Mouse (Mus musculus) small intestine, adult 2 months (tissue): ENCODE measurements around the gene Nhlrc4. TPM values are rescaled to one million over a fixed set of nuclear protein-coding genes. Genes with fewer than 3 reads are reported as not detected.

ENCODE experiments used
- H3K27ac ChIP-seq: fragments of 200-500 bp; 2 replicates; pipeline ENCODE4 v1.5.1; 2012; ENCODE audit warnings: low read depth, low read length, control low read depth, inconsistent platforms; ENCODE audit not compliant: insufficient read depth
- H3K27me3 ChIP-seq: fragments of 200-500 bp; 2 replicates; pipeline ENCODE4 v1.6.1; 2012; ENCODE audit warnings: mild to moderate bottlenecking, moderate library complexity, low read length, inconsistent platforms; ENCODE audit not compliant: control insufficient read depth, insufficient read depth
- H3K36me3 ChIP-seq: fragments of 200-500 bp; 2 replicates; pipeline ENCODE4 v1.6.1; 2012; ENCODE audit warnings: mild to moderate bottlenecking, low read length, control low read depth, inconsistent platforms; ENCODE audit not compliant: control insufficient read depth, insufficient read depth
- H3K4me1 ChIP-seq: fragments of 200-500 bp; 2 replicates; pipeline ENCODE4 v1.6.1; 2012; ENCODE audit warnings: low read length, inconsistent platforms, mixed read lengths; ENCODE audit not compliant: control insufficient read depth, insufficient read depth, insufficient read length
- H3K4me3 ChIP-seq: fragments of 200-500 bp; 2 replicates; pipeline ENCODE4 v1.5.1; 2012; ENCODE audit warnings: low read depth, mild to moderate bottlenecking, control low read depth, inconsistent platforms, low read length, moderate library complexity
- CTCF ChIP-seq: fragments of 200-500 bp; IDR thresholded peaks from 2 replicates; pipeline ENCODE4 v1.5.1; 2012; ENCODE audit warnings: low read depth, mild to moderate bottlenecking, control low read depth, inconsistent platforms, low read length, moderate library complexity, mixed read lengths; ENCODE audit not compliant: insufficient replicate concordance, insufficient read length; ENCODE audit errors: extremely low read depth
- POLR2A ChIP-seq: fragments of 200-500 bp; IDR thresholded peaks from 2 replicates; pipeline ENCODE4 v1.6.1; 2012; ENCODE audit warnings: low read depth, mild to moderate bottlenecking, control low read depth, inconsistent platforms, low read length, moderate library complexity
- WGBS: fragments of 180-500 bp; shearing (Covaris S2); methylation state at CpG from one replicate; pipeline ENCODE4 v1.1.7; 2018; 5-methylcytosine and 5-hydroxymethylcytosine counted together
- polyA plus RNA-seq: library from polyadenylated mRNA; depleted of rRNA; stranded (reverse); fragments of >200 nt; gene quantifications from 2 replicates; pipeline ENCODE4 v1.2.3, GENCODE M21; 2012

The Nhlrc4 gene
- polyA plus RNA-seq, 1 experiment: not detected

DNA sequence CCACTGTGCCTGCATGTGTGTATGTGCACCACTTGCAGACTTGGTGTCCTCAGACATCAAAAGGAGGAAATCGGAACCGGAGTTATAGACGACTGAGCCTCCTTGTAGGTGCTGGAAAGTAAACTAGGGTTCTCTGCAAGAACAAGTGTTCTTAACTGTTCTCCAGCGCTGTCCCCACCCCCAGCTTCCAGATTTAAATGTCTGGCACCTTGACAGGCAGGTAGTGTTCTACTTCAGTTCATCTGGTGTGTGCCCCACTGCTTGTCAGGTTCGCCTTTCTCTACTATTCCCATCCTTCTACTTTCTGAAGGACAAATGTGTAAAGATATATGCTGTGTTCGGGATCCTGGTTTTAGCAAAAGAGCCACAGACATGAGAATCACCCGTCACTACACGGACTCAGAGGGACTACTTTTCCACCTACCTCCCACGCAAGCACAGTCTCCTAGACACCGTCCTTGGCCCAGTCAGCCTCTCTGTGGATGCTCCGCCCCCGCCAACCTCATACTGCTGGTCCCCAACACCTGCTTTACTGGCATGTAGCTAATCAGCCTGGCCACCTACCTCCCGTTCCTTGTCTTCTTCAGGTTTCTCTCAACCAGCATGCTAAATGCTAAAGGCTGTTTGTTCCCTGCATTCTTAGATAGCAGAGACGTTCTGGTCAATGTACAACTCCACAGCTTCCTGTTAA, 31.4 kb downstream of the Nhlrc4 start:
- no peak for TF ChIP-seq CTCF
- no peak for TF ChIP-seq POLR2A
- Histone ChIP-seq H3K27ac (peak overlapping the region; percentile 6), H3K4me3 (no peak overlapping the region), H3K4me1 (peaks cover 40% of the 10 kb centered on the region; the same call in 1 of the 2 replicates), H3K36me3 (no peaks in the 10 kb centered on the region), H3K27me3 (no peaks in the 10 kb centered on the region)
- WGBS: 49% methylated on average over 14 of the region's 14 CpGs

DNA sequence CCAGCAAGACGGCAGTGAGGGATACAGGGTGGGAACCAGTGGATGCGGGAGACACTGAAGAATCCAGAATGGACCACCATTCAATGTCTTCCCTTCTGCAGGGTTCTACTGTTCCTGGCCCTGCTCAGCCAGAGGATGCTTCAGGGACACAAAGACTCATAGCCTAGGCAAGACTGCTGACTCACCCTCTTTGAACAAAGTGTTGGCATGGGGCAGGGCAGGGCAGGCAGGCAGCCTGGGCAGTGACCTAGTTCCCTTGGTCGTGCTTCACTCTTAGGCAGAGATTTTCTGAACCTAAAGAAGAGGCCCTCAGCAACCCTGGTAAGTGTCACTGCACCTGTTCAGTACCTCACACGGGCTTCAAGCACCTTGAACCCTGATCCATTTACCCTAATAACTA, 32.9 kb downstream of the Nhlrc4 start:
- Histone ChIP-seq H3K4me1 (peaks cover 29% of the 10 kb centered on the region; the same call in 1 of the 2 replicates), H3K27me3 (no peaks in the 10 kb centered on the region), H3K27ac (no peak overlapping the region), H3K4me3 (no peak overlapping the region), H3K36me3 (peaks cover 2% of the 10 kb centered on the region; the same call in 1 of the 2 replicates)
- TF ChIP-seq CTCF (no peak), POLR2A (no peak)
- WGBS: 66% methylated on average over 4 of the region's 4 CpGs

DNA sequence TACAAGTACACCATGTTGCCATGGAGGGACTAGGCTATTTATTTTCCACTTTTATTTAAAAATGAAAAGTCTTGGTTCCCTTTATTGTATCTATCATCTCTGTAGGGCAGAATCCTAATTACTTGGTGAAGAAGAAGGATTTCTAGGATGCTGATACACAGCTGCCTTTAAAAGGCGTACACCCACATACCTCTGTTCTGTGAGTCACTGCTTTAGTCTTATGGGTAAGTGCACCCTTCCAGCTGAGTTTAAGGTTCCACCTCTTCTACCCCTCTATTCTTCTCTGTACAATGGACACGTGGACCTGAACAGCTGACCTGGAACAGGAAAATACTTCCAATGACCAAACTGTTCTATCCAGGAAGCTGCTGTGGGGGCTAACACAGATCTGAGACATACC, 37.1 kb downstream of the Nhlrc4 start:
- Histone ChIP-seq H3K36me3 (peaks cover 2% of the 10 kb centered on the region; the same call in 1 of the 2 replicates), H3K4me1 (peaks cover 10% of the 10 kb centered on the region; the same call in 1 of the 2 replicates), H3K27ac (no peak overlapping the region), H3K4me3 (no peak overlapping the region), H3K27me3 (no peaks in the 10 kb centered on the region)
- 82% methylated on average over 2 of the region's 2 CpGs for WGBS
- TF ChIP-seq CTCF: no peak
- no peak for TF ChIP-seq POLR2A

DNA sequence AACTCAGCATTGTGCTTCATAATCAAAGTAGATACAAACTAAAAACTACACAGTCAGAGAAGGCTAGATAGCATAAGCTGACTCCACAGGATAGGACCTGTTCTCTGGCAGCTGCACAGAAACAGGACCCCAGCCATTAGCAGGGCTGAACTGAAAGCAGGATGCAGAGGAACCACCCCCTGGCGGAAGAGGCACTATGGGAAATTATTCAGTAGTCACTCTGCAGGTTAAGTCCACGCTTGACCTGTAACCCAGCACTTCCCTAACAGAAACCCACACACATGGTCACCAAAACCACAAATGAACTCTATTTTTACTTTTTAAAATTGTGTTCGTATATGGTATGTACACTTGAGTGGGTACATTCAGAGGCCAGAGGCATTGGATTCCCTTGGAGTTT, 41.7 kb downstream of the Nhlrc4 start:
- Histone ChIP-seq H3K27ac (no peak overlapping the region), H3K27me3 (no peaks in the 10 kb centered on the region), H3K36me3 (peaks cover 3% of the 10 kb centered on the region; the same call in 1 of the 2 replicates), H3K4me1 (no peaks in the 10 kb centered on the region), H3K4me3 (no peak overlapping the region)
- WGBS: 81% methylated on average over 3 of the region's 3 CpGs
- TF ChIP-seq POLR2A: no peak
- no peak for TF ChIP-seq CTCF

DNA sequence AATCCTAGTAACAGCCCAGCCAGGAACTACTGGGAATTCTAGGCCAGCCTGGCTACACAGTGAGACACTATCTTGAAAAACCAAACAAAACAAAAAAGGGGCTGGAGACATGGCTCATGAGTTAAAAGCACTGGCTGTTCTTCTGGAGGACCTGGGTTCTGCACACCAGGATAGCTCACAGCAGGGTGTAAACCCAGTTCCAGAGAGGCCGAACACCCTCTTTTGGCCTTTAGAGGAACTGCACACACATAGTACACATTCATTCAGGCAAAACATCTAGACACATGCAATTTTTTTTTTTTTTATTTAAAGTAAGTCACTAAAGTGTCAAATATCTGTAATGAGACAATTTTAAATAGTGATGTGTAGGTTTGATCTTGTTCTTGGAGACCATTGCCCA, 44.6 kb downstream of the Nhlrc4 start:
- 98% methylated on average over 1 of the region's 1 CpGs for WGBS
- TF ChIP-seq CTCF (no peak), POLR2A (no peak)
- peaks cover 2% of the 10 kb centered on the region; the same call in 1 of the 2 replicates for H3K36me3 ChIP-seq
- H3K4me1 ChIP-seq: no peaks in the 10 kb centered on the region
- no peak overlapping the region for H3K4me3 ChIP-seq
- H3K27me3 ChIP-seq: no peaks in the 10 kb centered on the region
- H3K27ac ChIP-seq: no peak overlapping the region

DNA sequence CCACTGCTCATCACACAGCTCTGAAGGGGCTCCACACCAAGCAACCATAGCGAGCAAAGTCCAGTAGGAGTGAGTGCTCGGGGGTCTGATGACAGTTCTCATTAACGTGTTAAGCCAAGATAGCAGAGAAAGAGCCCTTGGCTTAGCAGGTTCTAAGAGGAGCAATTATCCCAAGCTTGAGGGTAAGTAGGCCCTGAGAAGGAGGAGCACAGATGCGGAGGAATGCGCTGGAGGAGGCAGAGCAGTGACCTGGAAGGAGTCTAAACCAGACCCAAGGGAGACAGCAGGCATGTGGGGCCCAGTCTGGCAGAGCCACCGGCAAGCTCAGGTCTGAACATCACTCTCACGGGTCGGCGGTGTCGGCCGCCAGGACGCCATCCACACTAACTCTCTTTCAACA, 48.9 kb downstream of the Nhlrc4 start:
- TF ChIP-seq CTCF (no peak), POLR2A (no peak)
- no peak overlapping the region for H3K4me3 ChIP-seq
- no peaks in the 10 kb centered on the region for H3K4me1 ChIP-seq
- H3K27ac ChIP-seq: no peak overlapping the region
- WGBS: 82% methylated on average over 12 of the region's 12 CpGs
- no peaks in the 10 kb centered on the region for H3K27me3 ChIP-seq
- no peaks in the 10 kb centered on the region; the same call in 1 of the 2 replicates for H3K36me3 ChIP-seq

DNA sequence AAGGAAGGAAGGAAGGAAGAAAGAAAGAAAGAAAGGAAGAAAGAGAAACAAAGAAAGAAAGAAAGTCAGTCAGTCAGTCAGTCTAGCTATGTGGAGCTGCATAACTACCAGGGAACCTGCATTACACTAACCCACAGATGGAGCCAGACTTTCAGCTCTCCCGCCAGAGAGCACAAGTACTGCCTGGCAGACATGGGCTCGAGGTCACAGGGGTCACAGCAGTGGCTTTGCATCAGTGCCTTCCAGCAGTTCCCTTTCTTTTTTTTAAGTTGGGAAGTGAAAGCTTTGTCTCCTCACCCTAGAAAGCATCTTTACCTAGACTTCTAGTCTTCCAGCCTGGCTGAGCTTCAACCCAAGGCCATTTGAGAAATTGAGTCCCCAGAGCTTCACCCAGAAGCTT, 49.3 kb downstream of the Nhlrc4 start:
- Histone ChIP-seq H3K27ac (no peak overlapping the region), H3K27me3 (no peaks in the 10 kb centered on the region), H3K4me1 (no peaks in the 10 kb centered on the region), H3K4me3 (no peak overlapping the region), H3K36me3 (no peaks in the 10 kb centered on the region)
- WGBS: 53% methylated on average over 2 of the region's 2 CpGs
- TF ChIP-seq CTCF: no peak
- no peak for TF ChIP-seq POLR2A
